ENCODE assay signal across 8 mouse cellular contexts in the genomic region with DNA sequence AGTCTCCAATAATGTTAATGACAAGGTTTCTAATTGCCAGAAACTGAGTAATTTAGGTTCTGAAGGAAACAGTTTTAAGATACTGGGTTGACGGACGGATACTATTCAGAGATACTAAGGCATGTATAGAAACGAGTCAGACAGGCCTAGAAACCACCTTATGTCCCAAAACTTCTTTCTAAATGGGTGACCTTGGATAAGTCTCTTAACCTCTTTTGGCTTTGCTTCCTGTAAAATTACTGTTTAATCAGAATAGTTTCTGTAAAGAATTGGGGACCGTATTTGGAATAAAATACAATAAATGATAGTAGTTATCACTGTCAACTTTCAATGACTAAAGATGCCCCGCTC. TPM values are rescaled to one million over a fixed set of nuclear protein-coding genes. Genes with fewer than 3 reads are reported as not detected.
DNase-seq lines count a peak whose midpoint lies in the region; ATAC-seq and TF ChIP-seq lines count a peak whose summit lies in the region.

No protein-coding gene starts in this region.

- H3K4me2 ChIP-seq in kidney, embryonic 14.5 days (replicated peaks; ENCODE audit: low read depth, low read length): peak overlapping the region; percentile 40
- peak overlapping the region; percentile 56 for H3K4me2 ChIP-seq in hindbrain, embryonic 15.5 days
- peak overlapping the region; percentile 46 for H3K4me2 ChIP-seq in midbrain, embryonic 13.5 days (replicated peaks)

- no peak for ATAC-seq in kidney, embryonic 14.5 days (ENCODE audit: low FRiP score, low TSS enrichment)
- no peak for ATAC-seq in hindbrain, embryonic 15.5 days (ENCODE audit: low FRiP score, low read depth)
- no peak for ATAC-seq in midbrain, embryonic 13.5 days
- ATAC-seq in frontal cortex, adult (ENCODE audit: low TSS enrichment): no peak

- no peaks in the 10 kb centered on the region for H3K9me3 ChIP-seq in kidney, embryonic 14.5 days (ENCODE audit: control insufficient read depth, low read length)
- no peaks in the 10 kb centered on the region for H3K9me3 ChIP-seq in embryonic facial prominence, embryonic 10.5 days
- no peaks in the 10 kb centered on the region for H3K9me3 ChIP-seq in hindbrain, embryonic 15.5 days
- H3K9me3 ChIP-seq in midbrain, embryonic 13.5 days: no peaks in the 10 kb centered on the region

- H3K4me3 ChIP-seq in kidney, embryonic 14.5 days (ENCODE audit: low read length): peak overlapping the region; percentile 96
- H3K4me3 ChIP-seq in kidney, adult 2 months (ENCODE audit: insufficient read depth, low read depth, low read length): no peak overlapping the region
- peak overlapping the region; percentile 96 for H3K4me3 ChIP-seq in embryonic facial prominence, embryonic 10.5 days
- peak overlapping the region; percentile 90 for H3K4me3 ChIP-seq in hindbrain, embryonic 15.5 days
- peak overlapping the region; percentile 95 for H3K4me3 ChIP-seq in midbrain, embryonic 13.5 days (replicated peaks)

- WGBS in kidney, embryonic 14.5 days: 14% methylated on average over 5 of the region's 5 CpGs
- WGBS in kidney, adult 2 months: 16% methylated on average over 5 of the region's 5 CpGs
- 15% methylated on average over 5 of the region's 5 CpGs for WGBS in embryonic facial prominence, embryonic 10.5 days
- WGBS in hindbrain, embryonic 15.5 days: 13% methylated on average over 5 of the region's 5 CpGs
- WGBS in midbrain, embryonic 13.5 days: 16% methylated on average over 5 of the region's 5 CpGs

- no peaks in the 10 kb centered on the region for H3K27me3 ChIP-seq in kidney, embryonic 14.5 days (ENCODE audit: control insufficient read depth, insufficient read depth, low read length)
- H3K27me3 ChIP-seq in kidney, adult 2 months (replicated peaks; ENCODE audit: control insufficient read depth, insufficient read depth, low read length): no peaks in the 10 kb centered on the region
- H3K27me3 ChIP-seq in embryonic facial prominence, embryonic 10.5 days (replicated peaks; ENCODE audit: low read depth, poor library complexity, severe bottlenecking): no peaks in the 10 kb centered on the region
- no peaks in the 10 kb centered on the region for H3K27me3 ChIP-seq in hindbrain, embryonic 15.5 days
- no peaks in the 10 kb centered on the region for H3K27me3 ChIP-seq in midbrain, embryonic 13.5 days

- DNase-seq in kidney, adult 2 months: no peak
- no peak for DNase-seq in embryonic facial prominence, embryonic 10.5 days (ENCODE audit: low spot score)
- DNase-seq in T-cell, adult 2 months (ENCODE audit: low spot score): no peak
- no peak for DNase-seq in left cerebral cortex, adult 11 months (ENCODE audit: low spot score)

- no peak overlapping the region for H3K27ac ChIP-seq in kidney, embryonic 14.5 days (ENCODE audit: low read depth, low read length)
- H3K27ac ChIP-seq in kidney, adult 2 months (ENCODE audit: insufficient read depth, low read depth, low read length): no peak overlapping the region
- H3K27ac ChIP-seq in embryonic facial prominence, embryonic 10.5 days (replicated peaks): peak overlapping the region; percentile 89
- H3K27ac ChIP-seq in hindbrain, embryonic 15.5 days (replicated peaks): peak overlapping the region; percentile 94
- H3K27ac ChIP-seq in midbrain, embryonic 13.5 days: peak overlapping the region; percentile 96

- no peak for TF ChIP-seq CTCF in kidney, adult 2 months (conservative IDR thresholded peaks at IDR 0.05; ENCODE audit: insufficient read depth, insufficient read length, low read depth, low read length)

- TF ChIP-seq POLR2A in kidney, adult 2 months (IDR thresholded peaks at IDR 0.05; ENCODE audit: low read depth, low read length): no peak

- peaks cover 9% of the 10 kb centered on the region; the same call in 1 of the 2 replicates for H3K4me1 ChIP-seq in kidney, embryonic 14.5 days (ENCODE audit: control insufficient read depth, insufficient read depth, low read length)
- H3K4me1 ChIP-seq in kidney, adult 2 months (ENCODE audit: control insufficient read depth, insufficient read depth, low read length): peaks cover 22% of the 10 kb centered on the region
- H3K4me1 ChIP-seq in embryonic facial prominence, embryonic 10.5 days: peaks cover 27% of the 10 kb centered on the region
- H3K4me1 ChIP-seq in hindbrain, embryonic 15.5 days (replicated peaks): peaks cover 46% of the 10 kb centered on the region
- peaks cover 33% of the 10 kb centered on the region for H3K4me1 ChIP-seq in midbrain, embryonic 13.5 days (replicated peaks)

- peak overlapping the region; percentile 57 for H3K9ac ChIP-seq in kidney, embryonic 14.5 days (ENCODE audit: low read depth, low read length)
- no peak overlapping the region for H3K9ac ChIP-seq in hindbrain, embryonic 15.5 days
- no peak overlapping the region for H3K9ac ChIP-seq in midbrain, embryonic 13.5 days (replicated peaks)

- no peaks in the 10 kb centered on the region for H3K36me3 ChIP-seq in kidney, embryonic 14.5 days (ENCODE audit: control insufficient read depth, insufficient read depth, low read length)
- H3K36me3 ChIP-seq in kidney, adult 2 months (ENCODE audit: control insufficient read depth, insufficient read depth, low read length): no peaks in the 10 kb centered on the region
- no peaks in the 10 kb centered on the region for H3K36me3 ChIP-seq in embryonic facial prominence, embryonic 10.5 days (replicated peaks)
- no peaks in the 10 kb centered on the region for H3K36me3 ChIP-seq in hindbrain, embryonic 15.5 days
- H3K36me3 ChIP-seq in midbrain, embryonic 13.5 days: no peaks in the 10 kb centered on the region

RNA-seq across cellular contexts. Expression of a gene that starts 0.9 kb away (rescaled TPM):
- polyA plus RNA-seq in kidney, embryonic 14.5 days (2014; fragmentation: Nextera tagmentation; extraction: Ambion mirVana): 21.9 and 23.2 TPM in 2 replicates
- 12.1 and 14.2 TPM in 2 replicates for polyA plus RNA-seq in kidney, adult 2 months (2012; rRNA removed)
- polyA plus RNA-seq in embryonic facial prominence, embryonic 10.5 days (2016; fragmentation: Nextera tagmentation; extraction: Ambion mirVana): 44.2 and 46.9 TPM in 2 replicates
- 31.7 and 37.6 TPM in 2 replicates for polyA plus RNA-seq in hindbrain, embryonic 15.5 days (2015; fragmentation: Nextera tagmentation; extraction: Ambion mirVana)
- 48.7 and 51.0 TPM in 2 replicates for polyA plus RNA-seq in midbrain, embryonic 13.5 days (2015; fragmentation: Nextera tagmentation; extraction: Ambion mirVana)

RNA-seq across cellular contexts. Expression of a gene that starts 38.6 kb away (rescaled TPM):
- polyA plus RNA-seq in kidney, embryonic 14.5 days (2014; fragmentation: Nextera tagmentation; extraction: Ambion mirVana): 1.4 and 2.9 TPM in 2 replicates
- polyA plus RNA-seq in kidney, adult 2 months (2012; rRNA removed): 2.8 and 3.1 TPM in 2 replicates
- 3.6 and 4.8 TPM in 2 replicates for polyA plus RNA-seq in embryonic facial prominence, embryonic 10.5 days (2016; fragmentation: Nextera tagmentation; extraction: Ambion mirVana)
- polyA plus RNA-seq in hindbrain, embryonic 15.5 days (2015; fragmentation: Nextera tagmentation; extraction: Ambion mirVana): 0.09 and 0.35 TPM in 2 replicates
- polyA plus RNA-seq in midbrain, embryonic 13.5 days (2015; fragmentation: Nextera tagmentation; extraction: Ambion mirVana): 0.19 and 0.27 TPM in 2 replicates

Comparison
In these comparisons a context has a peak if more than half of its experiments do, and no peak if none do; other contexts are left out.
1. H3K27ac ChIP-seq: peak in embryonic facial prominence, embryonic 10.5 days (single experiment), hindbrain, embryonic 15.5 days (single experiment) and midbrain, embryonic 13.5 days (single experiment); none in kidney, embryonic 14.5 days (single experiment) and kidney, adult 2 months (single experiment).
2. Peak in every context shown above with its lines, with median percentiles within 50 percentile points of each other: H3K4me2 ChIP-seq.